Mouse (Mus musculus): ENCODE results near the gene Angptl7. TPM values are rescaled to one million over a fixed set of nuclear protein-coding genes. Genes with fewer than 3 reads are reported as not detected.

The Angptl7 gene
- polyA plus RNA-seq, 1 experiment = not detected

- WGBS = 95% methylated on average over 4 of the region's 4 CpGs
- Histone ChIP-seq H3K27me3 (ENCODE audit: control insufficient read depth, insufficient read depth, low read length) (no peaks in the 10 kb centered on the region), H3K4me3 (ENCODE audit: low read depth, low read length) (no peak overlapping the region), H3K4me1 (ENCODE audit: control insufficient read depth, insufficient read depth, insufficient read length, low read length) (no peaks in the 10 kb centered on the region), H3K36me3 (ENCODE audit: control insufficient read depth, insufficient read depth, low read length) (peaks cover 24% of the 10 kb centered on the region), H3K27ac (ENCODE audit: insufficient read depth, low read depth, low read length) (no peak overlapping the region)
- TF ChIP-seq POLR2A (IDR thresholded peaks at IDR 0.05; ENCODE audit: low read depth, low read length) (no peak), CTCF (IDR thresholded peaks at IDR 0.05; ENCODE audit: extremely low read depth, insufficient read length, insufficient replicate concordance, low read depth, low read length) (no peak)
These were observed 11.1 kb upstream of the Angptl7 start for GRCm38 (mm10) chr4:148511334-148511733.

GRCm38 (mm10) chr4:148510691-148511090 is 10.4 kb upstream of the Angptl7 start:
- 84% methylated on average over 4 of the region's 4 CpGs for WGBS
- Histone ChIP-seq H3K4me3 (ENCODE audit: low read depth, low read length) (no peak overlapping the region), H3K36me3 (ENCODE audit: control insufficient read depth, insufficient read depth, low read length) (peaks cover 24% of the 10 kb centered on the region), H3K27ac (ENCODE audit: insufficient read depth, low read depth, low read length) (no peak overlapping the region), H3K4me1 (ENCODE audit: control insufficient read depth, insufficient read depth, insufficient read length, low read length) (no peaks in the 10 kb centered on the region), H3K27me3 (ENCODE audit: control insufficient read depth, insufficient read depth, low read length) (no peaks in the 10 kb centered on the region)
- no peak for TF ChIP-seq POLR2A (IDR thresholded peaks at IDR 0.05; ENCODE audit: low read depth, low read length)
- TF ChIP-seq CTCF (IDR thresholded peaks at IDR 0.05; ENCODE audit: extremely low read depth, insufficient read length, insufficient replicate concordance, low read depth, low read length) = no peak

GRCm38 (mm10) chr4:148509450-148510084 is 9.3 kb upstream of the Angptl7 start:
- no peak for TF ChIP-seq POLR2A (IDR thresholded peaks at IDR 0.05; ENCODE audit: low read depth, low read length)
- TF ChIP-seq CTCF (IDR thresholded peaks at IDR 0.05; ENCODE audit: extremely low read depth, insufficient read length, insufficient replicate concordance, low read depth, low read length) = no peak
- Histone ChIP-seq H3K27me3 (ENCODE audit: control insufficient read depth, insufficient read depth, low read length) (no peaks in the 10 kb centered on the region), H3K4me3 (ENCODE audit: low read depth, low read length) (no peak overlapping the region), H3K27ac (ENCODE audit: insufficient read depth, low read depth, low read length) (0 out of 2 replicates have a peak overlapping the region, but pooled peaks have one; percentile 4), H3K4me1 (ENCODE audit: control insufficient read depth, insufficient read depth, insufficient read length, low read length) (no peaks in the 10 kb centered on the region), H3K36me3 (ENCODE audit: control insufficient read depth, insufficient read depth, low read length) (peaks cover 17% of the 10 kb centered on the region)
- WGBS = 74% methylated on average over 8 of the region's 8 CpGs

- Histone ChIP-seq H3K4me1 (ENCODE audit: control insufficient read depth, insufficient read depth, insufficient read length, low read length) (no peaks in the 10 kb centered on the region), H3K36me3 (ENCODE audit: control insufficient read depth, insufficient read depth, low read length) (peaks cover 13% of the 10 kb centered on the region; the same call in 1 of the 2 replicates), H3K27ac (ENCODE audit: insufficient read depth, low read depth, low read length) (no peak overlapping the region), H3K4me3 (ENCODE audit: low read depth, low read length) (no peak overlapping the region), H3K27me3 (ENCODE audit: control insufficient read depth, insufficient read depth, low read length) (no peaks in the 10 kb centered on the region)
- TF ChIP-seq CTCF (IDR thresholded peaks at IDR 0.05; ENCODE audit: extremely low read depth, insufficient read length, insufficient replicate concordance, low read depth, low read length) (no peak), POLR2A (IDR thresholded peaks at IDR 0.05; ENCODE audit: low read depth, low read length) (no peak)
- WGBS = 96% methylated on average over 14 of the region's 14 CpGs
These were observed 8.0 kb upstream of the Angptl7 start for GRCm38 (mm10) chr4:148508084-148508849.

DNA sequence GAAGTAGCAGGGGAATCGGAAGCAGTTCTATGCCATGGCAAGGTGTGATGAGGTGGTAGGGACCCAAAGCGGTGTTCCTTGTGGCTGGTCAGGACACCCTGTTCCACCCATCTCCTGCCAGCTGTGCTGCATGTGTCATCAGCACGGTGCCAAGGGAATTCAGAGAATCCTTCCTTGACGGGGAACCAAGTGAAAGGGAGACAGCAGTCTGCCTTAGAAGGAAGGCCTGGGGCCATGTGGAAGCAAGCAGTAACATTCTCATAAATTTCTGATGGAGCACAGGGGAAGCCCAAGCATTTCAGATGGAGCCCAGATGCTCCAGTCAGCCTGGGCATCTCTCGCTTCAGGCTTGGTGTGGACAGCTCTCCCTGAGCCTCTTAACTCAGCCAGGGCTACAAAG is 7.3 kb upstream of the Angptl7 start:
- Histone ChIP-seq H3K4me3 (ENCODE audit: low read depth, low read length) (no peak overlapping the region), H3K27ac (ENCODE audit: insufficient read depth, low read depth, low read length) (no peak overlapping the region), H3K4me1 (ENCODE audit: control insufficient read depth, insufficient read depth, insufficient read length, low read length) (no peaks in the 10 kb centered on the region), H3K36me3 (ENCODE audit: control insufficient read depth, insufficient read depth, low read length) (peaks cover 16% of the 10 kb centered on the region; the same call in 1 of the 2 replicates), H3K27me3 (ENCODE audit: control insufficient read depth, insufficient read depth, low read length) (no peaks in the 10 kb centered on the region)
- WGBS = 93% methylated on average over 5 of the region's 5 CpGs
- TF ChIP-seq POLR2A (IDR thresholded peaks at IDR 0.05; ENCODE audit: low read depth, low read length) (no peak), CTCF (IDR thresholded peaks at IDR 0.05; ENCODE audit: extremely low read depth, insufficient read length, insufficient replicate concordance, low read depth, low read length) (no peak)

- TF ChIP-seq POLR2A (IDR thresholded peaks at IDR 0.05; ENCODE audit: low read depth, low read length) (no peak), CTCF (IDR thresholded peaks at IDR 0.05; ENCODE audit: extremely low read depth, insufficient read length, insufficient replicate concordance, low read depth, low read length) (no peak)
- no peaks in the 10 kb centered on the region for H3K27me3 ChIP-seq (ENCODE audit: control insufficient read depth, insufficient read depth, low read length)
- no peak overlapping the region for H3K27ac ChIP-seq (ENCODE audit: insufficient read depth, low read depth, low read length)
- H3K36me3 ChIP-seq (ENCODE audit: control insufficient read depth, insufficient read depth, low read length) = peaks cover 28% of the 10 kb centered on the region
- 52% methylated on average over 8 of the region's 8 CpGs for WGBS
- H3K4me1 ChIP-seq (ENCODE audit: control insufficient read depth, insufficient read depth, insufficient read length, low read length) = no peaks in the 10 kb centered on the region
- no peak overlapping the region for H3K4me3 ChIP-seq (ENCODE audit: low read depth, low read length)
These were observed 4.3 kb upstream of the Angptl7 start for GRCm38 (mm10) chr4:148504497-148504959.

All from small intestine, adult 2 months (tissue).